Mouse (Mus musculus) heart, adult 2 months (tissue): ENCODE results near the gene Gm20388.

ENCODE experiments used
- CTCF ChIP-seq: fragments of 200-600 bp; IDR thresholded peaks from 2 replicates; pipeline ENCODE4 v1.8.1; 2022; ENCODE audit warnings: antibody characterized with exemption, mild to moderate bottlenecking, moderate library complexity
- POLR2A ChIP-seq: fragments of 200-500 bp; IDR thresholded peaks from 2 replicates; pipeline ENCODE4 v1.6.1; 2011; ENCODE audit warnings: mild to moderate bottlenecking, low read depth, low read length, control low read depth; ENCODE audit not compliant: insufficient read depth

- TF ChIP-seq CTCF (no peak), POLR2A (no peak)
Observed at GRCm38 (mm10) chr8:120406008-120406632, 495.5 kb downstream of the Gm20388 start.
